Mouse (Mus musculus) MEL (cell line): Measurements from ENCODE around the gene Tmem131. TPM values are rescaled to one million over a fixed set of nuclear protein-coding genes. Genes with fewer than 3 reads are reported as not detected.

ENCODE experiments used
- DNase-seq: peaks from one replicate; pipeline ENCODE4 v3.0.0; 2011; ENCODE audit warnings: low read depth, low spot score
- H3K27ac ChIP-seq: 2 replicates; pipeline ENCODE4 v1.5.1; 2012; ENCODE audit warnings: low read depth, mild to moderate bottlenecking, control low read depth, low read length, moderate library complexity; ENCODE audit not compliant: control insufficient read depth
- H3K27me3 ChIP-seq, 2 experiments: fragments of 150-350 bp in 1 of 2; sonication (generic) in 1 of 2; 2 replicates each; pipeline ENCODE4 v1.6.1; 2012; ENCODE audit warnings: low read length in 2 of 2, mild to moderate bottlenecking in 2 of 2, improper control_type of control experiment in 1 of 2, moderate library complexity in 1 of 2; ENCODE audit not compliant: insufficient read depth in 2 of 2, control insufficient read depth in 1 of 2
- H3K36me3 ChIP-seq, 2 experiments: 2 replicates each; pipeline ENCODE4 v1.6.1; 2012 to 2014; ENCODE audit warnings: low read length in 2 of 2, improper control_type of control experiment in 1 of 2, inconsistent platforms in 1 of 2, mild to moderate bottlenecking in 1 of 2; ENCODE audit not compliant: insufficient read depth in 2 of 2, control insufficient read depth in 1 of 2
- H3K4me1 ChIP-seq, 2 experiments: fragments of 150-350 bp in 1 of 2; sonication (generic) in 1 of 2; 2 replicates each; pipeline ENCODE4 v1.6.1; 2012; ENCODE audit warnings: low read length in 2 of 2, improper control_type of control experiment in 1 of 2, mild to moderate bottlenecking in 1 of 2; ENCODE audit not compliant: insufficient read depth in 2 of 2, control insufficient read depth in 1 of 2
- H3K4me3 ChIP-seq, 2 experiments: fragments of 150-350 bp in 1 of 2; sonication (generic) in 1 of 2; 2 replicates each; pipeline ENCODE4 v1.5.1; 2012; ENCODE audit warnings: low read depth in 2 of 2, low read length in 2 of 2, mild to moderate bottlenecking in 2 of 2, moderate library complexity in 2 of 2, control low read depth in 1 of 2, improper control_type of control experiment in 1 of 2; ENCODE audit not compliant: control insufficient read depth in 1 of 2, insufficient read depth in 1 of 2
- H3K79me2 ChIP-seq: 2 replicates; pipeline ENCODE4 v1.6.1; 2012; ENCODE audit warnings: mild to moderate bottlenecking, low read length, moderate library complexity; ENCODE audit not compliant: control insufficient read depth, poor library complexity, insufficient read depth
- H3K9ac ChIP-seq: 2 replicates; pipeline ENCODE4 v1.6.1; 2012; ENCODE audit warnings: low read depth, mild to moderate bottlenecking, control low read depth, low read length, moderate library complexity; ENCODE audit not compliant: control insufficient read depth, poor library complexity, severe bottlenecking
- H3K9me3 ChIP-seq: fragments of 150-350 bp; sonication (generic); replicated peaks from 2 replicates; pipeline ENCODE4 v1.6.1; 2012; ENCODE audit warnings: mild to moderate bottlenecking, low read length, improper control_type of control experiment, moderate library complexity; ENCODE audit not compliant: insufficient read depth
- CHD1 ChIP-seq: IDR thresholded peaks from 2 replicates; pipeline ENCODE4 v1.6.1; 2012; ENCODE audit warnings: low read depth, mild to moderate bottlenecking, inconsistent platforms, low read length, improper control_type of control experiment
- CHD2 ChIP-seq: IDR thresholded peaks from 2 replicates; pipeline ENCODE4 v1.6.1; 2011; ENCODE audit warnings: low read length, improper control_type of control experiment
- CTCF ChIP-seq, 3 experiments: IDR thresholded peaks in 2 of 3; conservative IDR thresholded peaks in 1 of 3; 2 replicates each; pipeline ENCODE4 v1.5.1; 2011 to 2012; ENCODE audit warnings: low read length in 3 of 3, low read depth in 2 of 3, mild to moderate bottlenecking in 2 of 3, improper control_type of control experiment in 1 of 3, inconsistent platforms in 1 of 3, mixed read lengths in 1 of 3, moderate library complexity in 1 of 3; ENCODE audit not compliant: control insufficient read depth in 1 of 3, insufficient read depth in 1 of 3, poor library complexity in 1 of 3, severe bottlenecking in 1 of 3
- E2F4 ChIP-seq: IDR thresholded peaks from 2 replicates; pipeline ENCODE4 v1.6.1; 2011; ENCODE audit warnings: low read depth, low read length, improper control_type of control experiment, borderline replicate concordance
- EP300 ChIP-seq, 2 experiments: IDR thresholded peaks; 2 replicates each; pipeline ENCODE4 v1.6.1; 2011; ENCODE audit warnings: improper control_type of control experiment in 2 of 2, low read length in 2 of 2, low read depth in 1 of 2, mild to moderate bottlenecking in 1 of 2
- ETS1 ChIP-seq: IDR thresholded peaks from 2 replicates; pipeline ENCODE4 v1.6.1; 2012; ENCODE audit warnings: low read depth, mild to moderate bottlenecking, inconsistent platforms, low read length, improper control_type of control experiment, moderate library complexity
- HCFC1 ChIP-seq: IDR thresholded peaks from 2 replicates; pipeline ENCODE4 v1.6.1; 2012; ENCODE audit warnings: low read depth, mild to moderate bottlenecking, inconsistent platforms, low read length, improper control_type of control experiment, moderate library complexity
- MAZ ChIP-seq: IDR thresholded peaks from 2 replicates; pipeline ENCODE4 v1.6.1; 2012; ENCODE audit warnings: low read depth, mild to moderate bottlenecking, inconsistent platforms, low read length, improper control_type of control experiment
- NRF1 ChIP-seq: IDR thresholded peaks from 2 replicates; pipeline ENCODE4 v1.6.1; 2014; ENCODE audit warnings: low read depth, mild to moderate bottlenecking, inconsistent platforms, low read length, improper control_type of control experiment, moderate library complexity; ENCODE audit not compliant: poor library complexity, insufficient read depth, severe bottlenecking
- POLR2AphosphoS5 ChIP-seq: IDR thresholded peaks from 2 replicates; pipeline ENCODE4 v1.6.1; 2012; ENCODE audit warnings: low read depth, borderline replicate concordance, mild to moderate bottlenecking, inconsistent platforms, low read length, moderate library complexity, mixed read lengths
- SIN3A ChIP-seq: IDR thresholded peaks from 2 replicates; pipeline ENCODE4 v1.6.1; 2012; ENCODE audit warnings: low read length, improper control_type of control experiment, inconsistent platforms
- SMC3 ChIP-seq: IDR thresholded peaks from 2 replicates; pipeline ENCODE4 v1.6.1; 2011; ENCODE audit warnings: low read depth, low read length, improper control_type of control experiment
- TAL1 ChIP-seq: IDR thresholded peaks from 2 replicates; pipeline ENCODE4 v1.6.1; 2012; ENCODE audit warnings: mild to moderate bottlenecking, inconsistent platforms, low read length, moderate library complexity, mixed read lengths
- USF2 ChIP-seq, 2 experiments: IDR thresholded peaks; 2 replicates each; pipeline ENCODE4 v1.6.1; 2011 to 2012; ENCODE audit warnings: improper control_type of control experiment in 2 of 2, low read length in 2 of 2, borderline replicate concordance in 1 of 2, inconsistent platforms in 1 of 2, low read depth in 1 of 2, mild to moderate bottlenecking in 1 of 2; ENCODE audit not compliant: insufficient read depth in 1 of 2
- ZC3H11A ChIP-seq: IDR thresholded peaks from 2 replicates; pipeline ENCODE4 v1.6.1; 2012; ENCODE audit warnings: low read depth, mild to moderate bottlenecking, inconsistent platforms, low read length, improper control_type of control experiment
- ZKSCAN1 ChIP-seq: IDR thresholded peaks from 2 replicates; pipeline ENCODE4 v1.6.1; 2012; ENCODE audit warnings: low read depth, mild to moderate bottlenecking, inconsistent platforms, low read length, improper control_type of control experiment, moderate library complexity
- ZNF384 ChIP-seq: IDR thresholded peaks from 2 replicates; pipeline ENCODE4 v1.6.1; 2012; ENCODE audit warnings: low read depth, mild to moderate bottlenecking, inconsistent platforms, low read length, improper control_type of control experiment
- polyA plus RNA-seq, 2 experiments: library from polyadenylated mRNA; stranded (reverse) in 1 of 2; unstranded in 1 of 2; fragments of >175 nt in 1 of 2; fragments of >200 nt in 1 of 2; gene quantifications; 2 replicates each; pipeline versions ENCODE4 v1.2.1 to v1.2.4; 2012; ENCODE audit warnings: low replicate concordance in 2 of 2, low read depth in 1 of 2; ENCODE audit not compliant: insufficient read length in 2 of 2, insufficient read depth in 1 of 2, missing spikeins in 1 of 2
- total RNA-seq: library from RNA; depleted of rRNA; stranded (reverse); fragments of 300-350 nt; gene quantifications from 2 replicates; pipeline ENCODE4 v1.2.3, GENCODE M21; 2012

Gene Tmem131
- total and polyA plus RNA-seq, 3 experiments = 11.4 to 196 (median 48.8) TPM

GRCm38 (mm10) chr1:36840959-36841358, 102.5 kb downstream of the Tmem131 start:
- Histone ChIP-seq H3K27ac (no peak overlapping the region), H3K79me2 (no peaks in the 10 kb centered on the region), H3K4me3 (no peak overlapping the region)
- TF ChIP-seq CHD2 = no peak
- TF ChIP-seq CHD1 = no peak
- no peak for TF ChIP-seq HCFC1
- no peak for TF ChIP-seq TAL1
- no peak for TF ChIP-seq USF2 (IDR thresholded peaks at IDR 0.05; ENCODE audit: borderline replicate concordance in 1 of 2, insufficient read depth in 1 of 2, low read depth in 1 of 2, low read length in 2 of 2)
- TF ChIP-seq POLR2AphosphoS5 = no peak
- no peak for TF ChIP-seq ETS1
- TF ChIP-seq MAZ = no peak
- no peak for TF ChIP-seq SMC3
- TF ChIP-seq ZKSCAN1 = no peak
- no peak for TF ChIP-seq ZC3H11A
- no peak for TF ChIP-seq NRF1
- TF ChIP-seq, all 39 proteins: peak for 0
- H3K9ac ChIP-seq = no peak overlapping the region
- no peaks in the 10 kb centered on the region for H3K4me1 ChIP-seq
- H3K27me3 ChIP-seq = no peaks in the 10 kb centered on the region
- peaks cover 0 to 22% of the 10 kb centered on the region in 2 experiments; a peak in 2 of 4 replicates for H3K36me3 ChIP-seq
- H3K9me3 ChIP-seq = no peaks in the 10 kb centered on the region
- no peak for DNase-seq

GRCm38 (mm10) chr1:36839858-36840257, 103.6 kb downstream of the Tmem131 start:
- Histone ChIP-seq H3K27ac (no peak overlapping the region), H3K4me1 (no peaks in the 10 kb centered on the region), H3K4me3 (no peak overlapping the region), H3K27me3 (no peaks in the 10 kb centered on the region), H3K9ac (no peak overlapping the region), H3K9me3 (no peaks in the 10 kb centered on the region), H3K79me2 (no peaks in the 10 kb centered on the region), H3K36me3 (peaks cover 0 to 23% of the 10 kb centered on the region in 2 experiments; a peak in 2 of 4 replicates)
- TF ChIP-seq USF2 (IDR thresholded peaks at IDR 0.05; ENCODE audit: borderline replicate concordance in 1 of 2, insufficient read depth in 1 of 2, low read depth in 1 of 2, low read length in 2 of 2) = no peak
- no peak for TF ChIP-seq EP300 (IDR thresholded peaks at IDR 0.05; ENCODE audit: low read depth in 1 of 2, low read length in 2 of 2)
- TF ChIP-seq CTCF (IDR thresholded peaks at IDR 0.05 in 2 of 3, conservative IDR thresholded peaks at IDR 0.05 in 1 of 3; ENCODE audit: control insufficient read depth in 1 of 3, insufficient read depth in 1 of 3, low read depth in 2 of 3, low read length in 3 of 3, poor library complexity in 1 of 3, severe bottlenecking in 1 of 3) = no peak
- TF ChIP-seq ZNF384 = no peak
- TF ChIP-seq SMC3 = no peak
- TF ChIP-seq HCFC1 = no peak
- no peak for TF ChIP-seq CHD1
- TF ChIP-seq SIN3A = no peak
- no peak for TF ChIP-seq E2F4
- TF ChIP-seq MAZ = no peak
- DNase-seq = no peak
